Mouse (Mus musculus) T-helper 2 cell (primary cell): ENCODE measurements at regions not wholly inside any gene's neighbourhood (a gene's known extent, or its start where the extent isn't known, plus 50 kb on each side); places are given as distances from the start of the nearest gene placed in this dataset.

Experiments used
- in situ Hi-C: fragments of 300-600 bp; cut with MboI, MseI; formaldehyde crosslinking; loops from one replicate; pipeline ENCODE4 v1.15.1; 2025; ENCODE audit warnings: high pct_unique_total_duplicates

DNA sequence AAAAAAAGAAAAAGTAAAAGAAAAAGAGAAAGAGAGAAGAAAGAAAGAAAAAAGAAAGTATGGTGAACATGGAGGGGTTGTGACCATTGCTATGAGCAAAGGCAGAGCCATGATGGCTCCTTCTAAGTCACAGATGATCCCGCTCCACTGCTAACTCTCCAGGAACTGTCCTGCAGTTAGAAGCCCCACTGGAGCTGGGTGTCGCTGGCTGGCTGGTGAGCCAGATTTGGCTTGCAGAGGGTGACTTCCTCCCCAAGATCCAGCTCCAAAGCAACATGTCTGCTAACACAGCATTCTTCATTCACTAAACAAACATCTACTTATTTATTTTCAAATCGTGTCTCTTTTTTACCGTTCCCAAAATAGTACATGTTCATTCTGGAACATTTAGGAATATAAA is 263.5 kb upstream of the 4930535I16Rik start:
- in situ Hi-C loops = no loop called here

DNA sequence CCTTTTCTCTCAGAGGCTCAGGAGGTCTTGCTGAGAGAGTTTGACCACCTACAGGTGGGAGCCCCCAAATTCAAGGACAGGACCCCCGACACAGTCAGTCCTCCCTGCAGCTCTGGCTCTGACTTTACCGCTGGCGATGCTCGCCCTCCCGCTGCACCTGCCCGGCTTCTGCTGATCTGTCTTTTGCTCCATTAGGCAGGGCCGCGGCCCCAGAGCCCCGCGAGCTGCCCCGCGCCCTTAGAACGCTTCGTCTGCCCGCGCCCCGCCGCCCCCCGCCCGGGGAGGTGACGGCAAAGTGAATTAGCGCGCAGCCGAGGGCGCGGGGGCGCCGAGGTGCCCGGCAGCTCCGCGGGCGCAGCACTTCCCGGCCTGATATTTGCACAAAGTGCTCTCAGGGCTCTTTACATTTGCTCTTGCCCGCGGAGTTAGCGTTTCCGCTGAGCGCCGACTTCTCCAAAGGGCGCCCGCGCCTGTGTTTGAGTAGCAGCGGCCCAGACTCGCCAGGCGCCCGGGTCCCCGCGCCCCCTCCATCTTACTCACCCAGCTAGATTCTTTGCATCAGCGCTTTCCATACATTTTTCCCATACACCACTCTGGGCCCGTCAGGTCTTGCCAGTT is 260.7 kb upstream of the 4930535I16Rik start:
- in situ Hi-C loops = no loop called here

DNA sequence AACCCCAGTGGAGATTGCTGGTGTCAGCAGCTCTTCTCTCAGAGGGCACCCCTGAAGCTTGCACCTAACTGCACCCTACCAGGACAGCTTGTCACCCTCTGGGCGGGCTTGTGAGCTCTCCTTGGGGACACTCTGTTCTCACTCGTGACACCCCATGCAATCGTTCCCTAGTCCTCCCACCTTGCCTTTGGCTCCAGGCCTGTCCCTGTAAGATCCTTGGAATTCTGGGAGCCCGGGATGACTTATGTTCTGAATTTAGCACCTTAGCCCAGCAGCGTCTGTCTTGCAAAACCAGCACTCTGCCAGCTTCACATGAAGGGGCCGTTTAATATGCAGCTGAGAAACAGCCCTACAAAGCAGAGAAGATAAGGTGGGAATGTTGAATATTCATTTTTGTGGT is 257.7 kb upstream of the 4930535I16Rik start:
- in situ Hi-C loops = no loop called here

DNA sequence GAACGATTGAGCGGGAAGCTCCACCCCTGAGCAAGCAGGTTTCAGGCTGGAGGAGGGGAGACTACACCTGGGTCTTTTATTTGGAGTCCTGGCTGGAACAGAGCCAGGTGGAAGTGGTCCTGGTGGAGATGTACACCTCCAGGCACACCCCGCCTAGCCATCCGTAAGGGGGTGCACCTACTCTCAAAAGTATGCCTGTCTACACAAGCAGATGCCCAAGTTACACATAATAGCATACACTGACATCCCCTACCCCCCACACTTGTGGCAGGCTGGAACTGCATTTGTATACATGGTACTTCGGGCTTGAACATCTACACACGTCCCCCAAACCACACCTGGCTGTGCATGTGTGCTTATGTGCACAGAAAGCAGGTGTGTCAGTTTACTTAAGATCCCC is 236.8 kb upstream of the 4930535I16Rik start:
- in situ Hi-C loops = no loop called here

DNA sequence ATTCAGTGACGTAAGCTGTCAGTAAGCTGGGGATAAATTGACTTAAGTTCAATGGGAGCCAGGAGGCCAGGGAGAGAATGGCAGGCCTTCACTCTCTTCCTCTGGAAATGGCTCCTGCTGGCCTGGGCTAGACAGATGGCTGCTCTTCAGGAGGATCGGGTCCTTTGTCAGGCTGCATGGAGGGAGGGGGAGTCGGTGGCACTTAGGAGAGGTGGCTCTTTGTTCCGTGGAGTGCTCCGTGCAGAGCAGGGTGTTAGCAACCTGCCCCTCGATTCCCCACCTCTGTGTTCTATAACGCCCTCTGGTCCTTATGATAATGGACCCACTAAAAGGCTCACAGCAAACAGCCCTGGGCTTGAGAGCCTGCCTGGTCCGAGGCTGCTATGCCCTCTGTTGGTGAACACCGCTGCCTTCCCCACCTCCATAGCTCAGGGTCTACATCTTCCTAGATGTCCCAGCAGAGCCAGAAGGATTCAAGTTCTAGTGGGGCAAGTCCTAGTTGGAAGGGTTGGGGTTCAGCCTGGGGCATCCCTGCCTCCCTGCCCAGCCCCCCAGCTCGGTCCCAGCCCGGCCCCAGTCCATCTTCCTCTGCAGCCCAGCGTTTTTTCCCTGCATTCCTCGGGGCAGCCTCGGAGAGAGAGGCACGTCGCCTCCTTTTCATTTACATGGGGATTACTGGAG is 232.1 kb upstream of the 4930535I16Rik start:
- in situ Hi-C loops = no loop called here

DNA sequence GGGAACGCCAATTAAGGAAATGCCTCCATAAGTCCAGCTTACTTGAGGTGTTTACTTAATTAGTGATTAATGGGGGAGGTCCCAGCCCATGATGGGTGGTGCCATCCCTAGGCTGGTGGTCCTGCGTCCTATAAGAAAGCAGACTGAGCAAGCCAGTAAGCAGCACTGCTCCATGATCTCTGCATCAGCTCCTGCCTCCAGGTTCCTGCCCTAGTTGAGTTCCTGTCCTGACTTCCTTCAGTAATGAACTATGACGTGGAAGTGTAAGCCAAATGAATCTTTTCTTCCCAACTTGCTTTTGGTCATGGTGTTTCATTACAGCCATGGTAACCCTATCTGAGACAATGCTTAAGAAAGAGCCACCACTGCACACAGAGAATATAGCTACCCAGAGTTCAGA is 231.2 kb upstream of the 4930535I16Rik start:
- in situ Hi-C loops = no loop called here

DNA sequence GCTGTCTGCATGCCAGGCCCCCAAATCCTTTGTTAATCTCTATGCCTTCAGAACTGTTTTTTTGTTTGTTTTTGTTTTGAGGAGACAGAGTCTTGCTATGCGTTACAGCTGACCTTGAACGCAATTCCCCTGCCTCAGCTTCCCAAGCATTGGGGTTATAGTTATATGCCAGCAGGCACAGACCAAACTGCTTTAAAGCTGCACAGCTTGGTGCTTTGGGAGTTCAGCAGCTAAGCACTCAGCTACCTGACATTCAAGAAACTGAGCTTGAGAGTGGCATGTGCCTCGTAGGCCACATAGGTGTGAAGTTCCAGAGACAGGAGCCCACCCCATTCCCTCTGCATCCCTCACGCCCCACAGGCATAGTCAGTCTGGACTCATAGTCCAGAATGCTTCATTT is 229.5 kb upstream of the 4930535I16Rik start:
- in situ Hi-C loops = no loop called here

DNA sequence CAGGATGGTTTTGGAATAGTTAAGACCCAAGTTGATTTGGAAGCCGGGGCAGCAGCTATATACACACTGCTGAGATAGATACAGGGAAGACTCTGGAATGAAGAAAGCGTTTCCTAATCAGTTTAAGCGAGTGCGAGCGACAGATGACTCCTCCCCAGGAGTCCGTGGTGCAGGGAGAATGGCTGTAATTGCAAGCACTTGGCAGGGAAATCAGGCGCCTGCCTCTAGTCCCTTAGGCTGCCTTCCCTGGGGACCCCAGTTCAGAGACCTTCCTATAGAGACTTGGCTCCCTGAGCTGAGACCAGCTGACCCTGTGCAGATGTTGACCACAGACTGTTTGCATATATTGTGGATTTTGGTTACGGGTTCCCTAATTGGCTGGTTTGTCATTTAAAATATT is 228.3 kb upstream of the 4930535I16Rik start:
- in situ Hi-C loops = no loop called here

DNA sequence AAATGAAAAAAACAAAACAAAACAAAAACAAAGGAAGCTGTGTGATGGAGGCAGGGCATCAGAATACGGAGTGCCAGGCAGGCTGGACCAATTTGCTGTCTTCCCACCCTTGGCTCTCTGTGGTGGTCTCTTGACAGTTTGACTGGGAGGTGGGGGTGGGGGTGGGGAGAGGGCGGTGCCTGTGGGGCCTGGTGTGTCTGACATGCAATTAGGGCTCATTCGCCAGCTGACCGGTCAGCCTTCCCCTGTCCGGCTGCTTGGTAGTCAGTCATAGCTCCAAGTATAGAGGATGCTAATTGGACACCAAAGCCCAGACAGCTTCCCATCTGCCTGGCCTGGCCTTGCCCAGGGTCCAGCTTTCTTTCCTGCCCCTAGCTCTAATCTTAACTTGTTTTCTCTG is 225.8 kb upstream of the 4930535I16Rik start:
- in situ Hi-C loops = no loop called here

DNA sequence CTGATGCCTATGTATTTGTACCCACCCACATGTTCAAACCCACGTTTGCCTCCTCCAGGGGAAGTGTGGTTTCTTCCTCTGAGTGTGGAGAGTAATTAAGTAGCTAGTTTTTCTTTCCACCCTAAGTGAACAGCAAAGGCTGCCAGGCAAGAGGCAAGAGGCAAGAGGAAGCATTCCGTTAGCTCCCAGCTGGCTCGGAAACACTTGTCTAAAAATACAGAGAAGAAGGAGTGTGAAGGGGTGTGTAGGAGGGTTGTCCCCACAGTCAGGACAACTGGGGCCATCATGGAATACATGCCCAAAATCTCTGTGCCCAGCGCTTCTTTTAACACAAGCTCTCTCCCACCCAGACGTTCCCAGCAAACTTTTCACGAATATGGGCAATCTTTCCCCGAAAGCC is 225.4 kb upstream of the 4930535I16Rik start:
- in situ Hi-C loops = no loop called here

DNA sequence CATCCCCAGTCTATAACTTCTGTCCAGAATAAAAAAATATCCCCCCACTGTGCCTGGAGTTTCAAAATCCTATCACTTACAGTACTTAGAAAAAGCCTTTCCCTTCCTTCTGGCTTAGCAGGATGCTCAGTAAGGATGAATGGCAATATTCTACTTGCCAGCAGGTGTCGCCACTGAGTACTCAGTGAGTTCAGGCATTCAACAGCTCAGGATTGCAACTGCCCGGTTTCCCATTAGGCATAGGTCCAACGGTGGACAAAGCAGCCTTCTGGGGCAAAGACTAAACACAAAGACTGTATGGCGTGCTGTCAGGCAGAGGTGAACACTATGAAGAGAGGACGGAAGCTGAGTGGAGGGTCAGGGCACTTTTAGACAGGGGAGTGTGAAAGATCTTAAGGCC is 224.3 kb upstream of the 4930535I16Rik start:
- in situ Hi-C loops = no loop called here

DNA sequence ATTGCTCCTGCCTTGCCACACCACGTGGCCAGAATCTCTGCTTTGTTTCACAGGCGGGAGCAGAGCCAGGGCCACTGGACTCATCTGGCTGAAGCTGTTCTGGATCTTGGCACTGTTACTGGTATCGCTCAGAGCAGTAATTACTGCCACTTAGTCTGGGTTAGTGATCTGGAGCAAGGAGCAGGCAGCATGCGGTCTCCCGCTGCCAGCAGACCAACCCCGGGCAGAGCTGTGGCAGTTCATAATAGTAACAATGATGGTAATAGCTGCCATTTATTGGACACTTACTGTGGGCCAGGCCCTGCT is 217.3 kb upstream of the 4930535I16Rik start:
- in situ Hi-C loops = no loop called here

DNA sequence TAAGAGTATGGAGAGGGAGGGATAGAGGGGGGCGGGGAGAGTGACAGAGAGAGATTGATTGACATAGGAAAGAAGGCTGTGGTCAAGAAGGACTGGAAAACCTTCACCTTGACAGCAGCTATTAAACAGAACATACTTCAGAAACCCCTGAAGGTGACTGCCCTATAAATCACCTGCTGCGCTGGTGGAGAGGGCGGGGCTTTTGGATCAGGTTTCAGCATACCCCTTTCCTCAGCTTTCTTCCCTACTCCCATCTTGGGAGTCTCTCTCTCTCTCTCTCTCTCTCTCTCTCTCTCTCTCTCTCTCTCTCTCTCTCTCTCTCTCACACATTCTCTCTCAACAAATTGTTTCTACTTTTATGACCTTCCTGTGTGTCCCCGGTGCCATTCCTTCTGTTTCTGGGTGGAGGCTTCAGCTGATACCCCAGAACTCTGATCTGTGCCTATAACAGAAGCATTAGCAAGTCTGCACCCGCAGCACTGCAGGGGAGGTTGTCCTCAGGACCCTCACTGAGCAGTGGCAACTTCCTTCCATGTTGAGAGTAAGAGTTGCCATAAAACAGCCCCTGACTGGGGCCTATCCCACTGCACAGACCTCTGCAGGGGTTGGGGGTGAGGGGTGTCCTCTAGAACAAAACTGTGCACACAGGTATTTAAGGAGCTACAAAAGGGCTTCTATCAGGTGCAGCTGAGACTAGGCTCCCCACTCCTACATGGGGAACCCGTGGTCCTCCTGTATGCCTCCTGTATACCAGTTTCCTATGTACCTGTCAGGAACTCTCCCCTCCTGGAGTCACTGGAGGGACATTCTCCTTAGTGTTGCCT is 216.7 kb upstream of the 4930535I16Rik start:
- in situ Hi-C loops = no loop called here

DNA sequence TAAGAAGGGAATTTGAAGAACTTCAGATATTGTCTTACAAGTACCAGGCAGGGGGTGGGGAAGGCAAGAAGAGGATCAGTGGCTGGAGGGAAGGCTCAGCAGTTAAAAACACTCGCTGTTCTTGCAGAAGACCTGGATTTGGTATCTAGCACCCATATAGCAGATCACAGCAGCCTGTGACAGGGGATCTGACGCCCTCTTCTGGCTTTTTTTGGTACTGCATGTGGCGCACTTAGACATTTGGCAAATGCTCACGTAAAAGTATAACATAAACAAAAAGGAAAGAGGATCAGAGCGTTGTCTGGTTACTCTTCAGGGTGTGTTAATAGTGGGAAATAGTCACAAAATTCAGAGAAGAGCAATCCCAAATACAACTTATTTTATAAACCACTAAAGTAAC is 213.1 kb upstream of the 4930535I16Rik start:
- in situ Hi-C loops = no loop called here

DNA sequence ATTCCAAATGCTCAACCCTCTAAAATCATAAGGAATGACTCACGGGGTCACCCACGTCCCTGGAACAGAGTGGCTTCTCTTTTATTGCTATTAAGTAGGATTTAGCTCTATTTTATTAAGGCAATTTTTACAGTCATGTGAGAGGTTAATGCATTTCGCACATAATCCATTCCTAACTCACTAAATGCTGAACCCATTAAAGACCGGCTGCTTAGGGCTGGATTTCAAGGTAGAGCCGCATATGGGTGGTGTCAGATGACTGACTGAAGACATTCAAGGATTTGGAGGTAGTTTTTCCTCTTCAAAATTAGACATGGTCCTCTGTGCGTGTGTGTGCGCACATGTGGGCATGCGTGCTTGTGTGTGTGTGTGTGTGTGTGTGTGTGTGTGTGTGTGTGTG is 208.4 kb upstream of the 4930535I16Rik start:
- in situ Hi-C loops = no loop called here

DNA sequence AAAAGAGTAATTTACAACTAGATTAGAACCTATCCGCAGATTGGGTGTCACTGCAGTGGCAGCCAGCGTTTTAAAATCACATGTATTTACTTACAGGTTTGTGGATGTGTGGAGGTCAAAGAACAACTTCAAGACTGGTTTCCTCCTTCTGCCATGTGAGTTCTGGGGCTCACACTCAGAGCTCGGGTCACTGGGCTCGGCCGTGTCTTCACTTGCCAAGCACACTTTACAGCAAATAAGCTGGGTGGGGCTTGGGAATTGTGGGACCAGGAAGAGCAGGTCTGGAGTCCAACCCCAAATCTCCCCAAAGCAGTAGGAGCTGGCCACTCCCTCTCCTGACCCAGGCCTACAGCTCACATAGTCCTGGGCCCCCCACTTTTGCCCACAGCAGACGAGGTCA is 202.5 kb upstream of the 4930535I16Rik start:
- in situ Hi-C loops = no loop called here

DNA sequence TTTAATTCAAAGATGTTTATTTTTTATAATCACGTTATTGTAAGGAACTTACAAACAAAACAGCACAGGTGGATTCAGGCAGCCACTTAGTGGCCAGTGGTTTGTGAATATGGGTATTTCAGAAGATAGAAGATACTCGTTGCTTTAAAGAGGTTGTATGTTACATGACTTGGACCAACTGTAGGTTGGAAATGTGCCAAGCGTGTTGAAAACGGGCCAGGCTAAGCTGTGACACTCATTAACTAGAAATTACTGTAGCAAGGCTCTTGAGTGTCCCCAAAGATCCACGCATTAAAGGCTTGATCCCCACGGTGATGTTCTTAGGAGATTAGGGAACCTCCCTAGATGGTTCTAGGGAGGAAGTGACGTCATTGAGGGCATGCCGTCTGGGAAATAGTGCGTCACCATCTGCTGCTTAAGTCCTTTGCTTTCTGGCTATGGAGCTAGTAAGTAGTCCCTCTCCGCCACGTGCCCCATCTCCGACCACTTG is 196.1 kb upstream of the 4930535I16Rik start:
- in situ Hi-C loops = no loop called here

DNA sequence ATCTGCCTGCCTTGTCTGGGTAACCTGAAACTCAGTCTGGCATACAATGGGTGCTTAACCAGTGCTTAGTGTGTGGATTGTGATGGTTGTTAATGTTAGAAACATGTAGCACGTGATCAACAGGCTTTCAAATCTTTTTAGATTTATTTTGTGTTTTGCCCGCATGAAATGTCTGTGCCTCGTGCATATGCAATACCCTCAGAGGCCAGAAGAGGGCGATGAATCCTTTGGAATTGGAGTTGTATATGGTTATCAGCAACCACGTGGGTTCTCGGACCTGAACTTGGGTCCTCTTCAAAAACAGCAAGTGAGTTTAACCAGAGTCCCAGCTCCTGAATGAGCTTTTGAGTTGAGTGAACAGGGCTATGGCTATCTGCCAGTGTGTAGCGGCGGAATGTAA is 192.9 kb upstream of the 4930535I16Rik start:
- in situ Hi-C loops = no loop called here

DNA sequence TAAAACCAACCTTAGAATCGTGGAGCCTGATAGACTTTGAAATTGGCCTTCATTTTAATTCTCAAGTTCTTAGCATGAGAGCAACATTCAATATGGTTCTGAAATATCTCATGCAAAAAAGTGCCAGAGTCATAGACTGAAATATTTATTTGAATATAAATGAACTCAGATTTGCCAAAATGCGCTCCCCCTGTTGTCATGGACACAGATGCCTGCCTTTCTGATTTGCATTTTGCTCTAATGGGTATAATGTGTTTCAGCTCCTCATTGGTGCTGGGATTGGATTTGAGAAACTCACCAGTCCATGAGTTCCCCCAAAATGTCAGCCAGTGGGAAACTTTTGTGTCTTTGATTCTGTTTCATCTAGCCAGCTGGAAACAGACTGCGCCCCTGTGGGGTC is 191.5 kb upstream of the 4930535I16Rik start:
- in situ Hi-C loops = no loop called here

DNA sequence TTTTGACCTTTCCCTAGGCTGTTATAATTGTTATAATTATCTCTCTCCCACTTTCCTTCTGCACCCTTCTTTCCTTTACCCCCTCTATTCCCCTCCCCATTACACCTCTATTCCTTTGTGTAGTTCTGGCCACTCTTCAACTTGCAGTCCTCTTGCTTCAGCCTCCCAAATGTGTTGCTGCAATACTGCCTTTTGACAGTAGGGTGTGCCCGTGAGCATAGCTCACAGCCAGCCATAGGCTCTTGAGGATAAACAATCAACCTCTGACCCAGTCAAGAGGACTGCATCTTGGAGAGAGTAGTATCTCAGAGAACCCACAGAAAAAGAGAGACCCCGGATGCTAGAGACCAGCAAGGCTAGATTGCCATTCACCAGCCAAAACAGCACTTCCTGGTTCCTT is 184.9 kb upstream of the 4930535I16Rik start:
- in situ Hi-C loops = no loop called here

DNA sequence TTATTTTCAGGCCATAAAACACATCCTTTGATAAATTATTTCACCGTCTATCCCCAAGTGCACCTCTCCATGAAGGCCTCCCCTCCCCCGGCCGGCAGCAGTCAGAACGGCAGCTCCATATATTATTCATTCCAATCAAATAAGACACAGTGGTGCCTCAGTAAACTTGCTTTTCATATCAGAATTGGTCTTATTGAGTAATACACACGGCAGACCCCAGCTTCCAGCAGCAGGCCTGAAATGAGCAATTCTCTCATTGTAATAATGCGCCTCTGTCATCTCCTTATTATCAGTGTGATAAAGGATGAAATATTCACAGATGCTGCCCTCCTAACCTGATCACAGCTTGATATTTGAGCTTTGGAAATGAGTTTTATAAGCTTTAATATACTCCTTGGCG is 169.0 kb upstream of the 4930535I16Rik start:
- in situ Hi-C loops = no loop called here

DNA sequence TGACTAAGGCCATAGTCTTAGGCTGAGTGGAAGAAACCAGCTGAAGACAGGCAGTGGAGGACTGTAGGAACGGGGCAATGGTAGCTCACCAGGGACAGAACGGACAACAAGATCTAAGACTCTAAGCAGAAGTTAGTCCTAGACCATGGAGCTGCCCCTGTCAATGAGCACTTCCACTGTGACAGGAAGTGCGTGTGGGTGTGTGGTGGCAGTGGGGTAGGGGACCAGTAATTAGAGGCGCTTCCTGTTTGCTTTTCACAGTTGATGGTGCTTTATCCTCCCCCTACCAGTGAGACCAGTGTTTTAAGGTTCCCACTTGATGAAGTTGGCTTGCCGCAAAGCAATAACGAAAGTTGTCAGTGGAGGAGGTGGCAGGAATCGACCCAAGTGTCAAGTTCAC is 168.4 kb upstream of the 4930535I16Rik start:
- in situ Hi-C loops = no loop called here

DNA sequence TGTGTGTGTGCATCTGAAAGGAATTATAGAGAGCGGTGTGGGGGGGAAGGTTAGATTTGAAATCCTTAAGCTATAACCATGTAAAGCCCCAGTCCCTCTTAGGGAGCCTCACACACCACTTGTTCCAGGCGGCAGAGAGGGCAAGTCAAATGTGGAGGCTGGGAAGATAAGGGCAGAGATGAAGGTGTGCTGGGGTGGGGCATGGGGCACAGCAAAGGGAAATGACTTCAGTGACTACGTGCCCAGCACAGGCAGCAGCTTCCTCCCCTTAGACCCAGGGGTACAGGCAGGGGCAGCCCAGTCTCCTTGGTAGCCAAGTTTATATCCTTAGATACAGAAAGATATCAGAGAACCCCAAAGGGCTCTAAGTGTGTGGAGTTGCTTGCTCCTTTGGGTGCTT is 161.8 kb upstream of the 4930535I16Rik start:
- in situ Hi-C loops = no loop called here
